Mouse (Mus musculus) CH12.LX (cell line): ENCODE data around the gene Mgp. TPM values are rescaled to one million over a fixed set of nuclear protein-coding genes. Genes with fewer than 3 reads are reported as not detected.

Source experiments
- DNase-seq: peaks from one replicate; pipeline ENCODE4 v3.0.0-alpha.2; 2013; ENCODE audit errors: extremely low read depth
- H3K27ac ChIP-seq: 2 replicates; pipeline ENCODE4 v1.5.1; 2012; ENCODE audit warnings: low read depth, mild to moderate bottlenecking, control low read depth, moderate library complexity; ENCODE audit not compliant: insufficient read depth
- H3K27me3 ChIP-seq: replicated peaks from 2 replicates; pipeline ENCODE3; 2012; ENCODE audit warnings: inconsistent platforms
- H3K36me3 ChIP-seq, 2 experiments: replicated peaks in 1 of 2; 2 replicates each; pipeline versions ENCODE3 to v1.6.1; 2012; ENCODE audit warnings: inconsistent platforms in 1 of 2, low read length in 1 of 2, mild to moderate bottlenecking in 1 of 2, mixed read lengths in 1 of 2, moderate library complexity in 1 of 2; ENCODE audit not compliant: control insufficient read depth in 1 of 2, insufficient read depth in 1 of 2
- H3K4me1 ChIP-seq, 2 experiments: 2 replicates each; pipeline ENCODE4 v1.6.1; 2012; ENCODE audit warnings: inconsistent platforms in 1 of 2, moderate library complexity in 1 of 2; ENCODE audit not compliant: insufficient read depth in 2 of 2, control insufficient read depth in 1 of 2
- H3K4me2 ChIP-seq: 2 replicates; pipeline ENCODE4 v1.6.1; 2012; ENCODE audit warnings: low read depth, mild to moderate bottlenecking, control low read depth; ENCODE audit not compliant: poor library complexity, insufficient read depth, severe bottlenecking
- H3K4me3 ChIP-seq, 3 experiments: fragments of 150-350 bp in 1 of 3; sonication (generic) in 1 of 3; replicated peaks in 1 of 3; 2 replicates each; pipeline versions ENCODE3 to v1.5.1; 2011 to 2012; ENCODE audit warnings: low read depth in 2 of 3, low read length in 2 of 3, mild to moderate bottlenecking in 2 of 3, moderate library complexity in 2 of 3, control low read depth in 1 of 3, improper control_type of control experiment in 1 of 3, inconsistent platforms in 1 of 3, mixed read lengths in 1 of 3; ENCODE audit not compliant: poor library complexity in 1 of 3
- H3K79me2 ChIP-seq: replicated peaks from 2 replicates; pipeline ENCODE4 v1.6.1; 2012; ENCODE audit warnings: mild to moderate bottlenecking, moderate library complexity; ENCODE audit not compliant: control insufficient read depth, poor library complexity, insufficient read depth, severe bottlenecking; ENCODE audit errors: extremely low read depth
- H3K9ac ChIP-seq: 2 replicates; pipeline ENCODE4 v1.6.1; 2012; ENCODE audit warnings: low read depth, mild to moderate bottlenecking, control low read depth, moderate library complexity; ENCODE audit not compliant: insufficient read depth
- H3K9me3 ChIP-seq: replicated peaks from 2 replicates; pipeline ENCODE3; 2012; ENCODE audit warnings: low read length, inconsistent platforms, mixed read lengths
- BHLHE40 ChIP-seq: IDR thresholded peaks from 2 replicates; pipeline ENCODE4 v1.6.1; 2011; ENCODE audit warnings: mild to moderate bottlenecking, low read depth, low read length, improper control_type of control experiment
- CHD2 ChIP-seq: IDR thresholded peaks from 2 replicates; pipeline ENCODE4 v1.6.1; 2011; ENCODE audit warnings: low read length, improper control_type of control experiment
- E2F4 ChIP-seq: IDR thresholded peaks from 2 replicates; pipeline ENCODE4 v1.6.1; 2011; ENCODE audit warnings: low read depth, low read length, improper control_type of control experiment; ENCODE audit not compliant: insufficient replicate concordance
- ELF1 ChIP-seq: IDR thresholded peaks from 2 replicates; pipeline ENCODE4 v1.6.1; 2014; ENCODE audit warnings: low read depth, mild to moderate bottlenecking, inconsistent platforms, low read length, improper control_type of control experiment
- EP300 ChIP-seq: IDR thresholded peaks from 2 replicates; pipeline ENCODE4 v1.6.1; 2011; ENCODE audit warnings: low read length, improper control_type of control experiment
- ETS1 ChIP-seq: conservative IDR thresholded peaks from 2 replicates; pipeline ENCODE4 v1.6.1; 2012; ENCODE audit warnings: low read depth, mild to moderate bottlenecking, inconsistent platforms, low read length, improper control_type of control experiment, moderate library complexity
- GABPA ChIP-seq: IDR thresholded peaks from 2 replicates; pipeline ENCODE4 v1.6.1; 2012; ENCODE audit warnings: low read depth, low read length, improper control_type of control experiment, inconsistent platforms; ENCODE audit not compliant: insufficient replicate concordance
- HCFC1 ChIP-seq: IDR thresholded peaks from 2 replicates; pipeline ENCODE4 v1.6.1; 2012; ENCODE audit warnings: low read depth, mild to moderate bottlenecking, inconsistent platforms, low read length, improper control_type of control experiment
- IRF4 ChIP-seq: IDR thresholded peaks from 2 replicates; pipeline ENCODE4 v1.6.1; 2014; ENCODE audit warnings: low read depth, mild to moderate bottlenecking, inconsistent platforms, low read length, improper control_type of control experiment
- JUN ChIP-seq: IDR thresholded peaks from 2 replicates; pipeline ENCODE4 v1.6.1; 2011; ENCODE audit warnings: low read depth, mild to moderate bottlenecking, low read length, improper control_type of control experiment, moderate library complexity; ENCODE audit not compliant: insufficient read depth
- MYC ChIP-seq: IDR thresholded peaks from 2 replicates; pipeline ENCODE4 v1.6.1; 2011; ENCODE audit warnings: low read depth, mild to moderate bottlenecking, improper control_type of control experiment, low read length
- PAX5 ChIP-seq: IDR thresholded peaks from 2 replicates; pipeline ENCODE4 v1.6.1; 2012; ENCODE audit warnings: low read length, inconsistent platforms, mixed read lengths
- RCOR1 ChIP-seq: conservative IDR thresholded peaks from 2 replicates; pipeline ENCODE4 v1.6.1; 2012; ENCODE audit warnings: low read depth, mild to moderate bottlenecking, inconsistent platforms, low read length, improper control_type of control experiment
- SIN3A ChIP-seq: IDR thresholded peaks from 2 replicates; pipeline ENCODE4 v1.6.1; 2012; ENCODE audit warnings: low read length, improper control_type of control experiment, inconsistent platforms
- TCF12 ChIP-seq: IDR thresholded peaks from 2 replicates; pipeline ENCODE4 v1.6.1; 2014; ENCODE audit warnings: low read depth, mild to moderate bottlenecking, inconsistent platforms, low read length, improper control_type of control experiment
- UBTF ChIP-seq: IDR thresholded peaks from 2 replicates; pipeline ENCODE4 v1.6.1; 2012; ENCODE audit warnings: low read depth, mild to moderate bottlenecking, inconsistent platforms, low read length, improper control_type of control experiment, moderate library complexity
- USF1 ChIP-seq: IDR thresholded peaks from 2 replicates; pipeline ENCODE4 v1.6.1; 2014; ENCODE audit warnings: low read depth, mild to moderate bottlenecking, inconsistent platforms, low read length, improper control_type of control experiment
- USF2 ChIP-seq: conservative IDR thresholded peaks from 2 replicates; pipeline ENCODE4 v1.6.1; 2011; ENCODE audit warnings: low read depth, low read length, improper control_type of control experiment
- ZC3H11A ChIP-seq: IDR thresholded peaks from 2 replicates; pipeline ENCODE4 v1.6.1; 2012; ENCODE audit warnings: low read depth, mild to moderate bottlenecking, inconsistent platforms, low read length, improper control_type of control experiment
- ZKSCAN1 ChIP-seq: IDR thresholded peaks from 2 replicates; pipeline ENCODE4 v1.6.1; 2012; ENCODE audit warnings: low read depth, inconsistent platforms, low read length, improper control_type of control experiment, borderline replicate concordance
- ZNF384 ChIP-seq: IDR thresholded peaks from 2 replicates; pipeline ENCODE4 v1.6.1; 2012; ENCODE audit warnings: low read depth, low read length, improper control_type of control experiment, inconsistent platforms
- dilution Hi-C: fragments of 300-500 bp; cut with MboI; formaldehyde crosslinking; loops from 2 replicates; pipeline ENCODE4 v1.14.3; 2020; ENCODE audit warnings: low sequenced_read_pairs; ENCODE audit not compliant: extremely low pct_unique_long_range_greater_than_20kb, extremely low pct_ligation_motif_present
- in situ Hi-C: fragments of 300-500 bp; cut with MboI; formaldehyde crosslinking; loops from 3 replicates; pipeline ENCODE4 v1.14.3; 2019; ENCODE audit warnings: low sequenced_read_pairs, low pct_ligation_motif_present, low pct_unique_long_range_greater_than_20kb, mixed read lengths
- polyA plus RNA-seq: library from polyadenylated mRNA; unstranded; fragments of >175 nt; gene quantifications from 2 replicates; pipeline ENCODE4 v1.2.1, GENCODE M21; 2012; ENCODE audit warnings: low read depth; ENCODE audit not compliant: insufficient read length
- total RNA-seq, 2 experiments: library from RNA; depleted of rRNA; stranded (reverse); fragments of 300-350 nt in 1 of 2; fragments of >200 nt in 1 of 2; gene quantifications; 2 replicates each; pipeline ENCODE4 v1.2.3; 2012 to 2014

Mgp gene
- total and polyA plus RNA-seq, 3 experiments: not detected

GRCm38 (mm10) chr6:136855183-136855582, 20.4 kb downstream of the Mgp start:
- peaks cover 34 to 59% of the 10 kb centered on the region in 2 experiments for H3K4me1 ChIP-seq
- H3K9ac ChIP-seq: no peak overlapping the region
- in situ Hi-C loops: loop anchor here (5.0 kb wide), 1 partner anchor 132 kb away; no protein-coding TSS in a partner anchor

GRCm38 (mm10) chr6:136854361-136854781, 21.3 kb downstream of the Mgp start:
- peak; percentile 20 for DNase-seq
- H3K4me2 ChIP-seq: peak overlapping the region; percentile 68

More at GRCm38 (mm10) chr6:136855183-136855582, 20.4 kb downstream of the Mgp start:
- H3K4me3 ChIP-seq: no peak overlapping the region
- TF ChIP-seq EP300 (peak; percentile 38), ETS1 (0 out of 2 replicates have a peak, but pooled peaks have one; percentile 14), ZKSCAN1 (no peak), BHLHE40 (peak; percentile 52)
- TF ChIP-seq, all 38 proteins: peak for 3
- Histone ChIP-seq H3K27me3 (no peaks in the 10 kb centered on the region), H3K4me2 (peak overlapping the region; percentile 68; the same call in 1 of the 2 replicates), H3K27ac (peak overlapping the region; percentile 51; the same call in 1 of the 2 replicates), H3K79me2 (no peaks in the 10 kb centered on the region), H3K9me3 (no peaks in the 10 kb centered on the region), H3K36me3 (peaks cover 14 to 41% of the 10 kb centered on the region in 2 experiments)
- DNase-seq: peak; percentile 51
- dilution Hi-C loops: loop anchor here (25.0 kb wide), 1 partner anchor 132 kb away; no protein-coding TSS in a partner anchor

GRCm38 (mm10) chr6:136852762-136853161, 22.9 kb downstream of the Mgp start:
- H3K9ac ChIP-seq: no peak overlapping the region
- no peak overlapping the region for H3K4me2 ChIP-seq
- no peak overlapping the region for H3K4me3 ChIP-seq
- no peaks in the 10 kb centered on the region for H3K27me3 ChIP-seq
- H3K36me3 ChIP-seq: peaks cover 14 to 46% of the 10 kb centered on the region in 2 experiments
- H3K79me2 ChIP-seq: no peaks in the 10 kb centered on the region
- dilution Hi-C loops (loop anchor here (25.0 kb wide), 1 partner anchor 135 kb away; no protein-coding TSS in a partner anchor), in situ Hi-C loops (no loop called here)
- DNase-seq: no peak
- no peaks in the 10 kb centered on the region for H3K9me3 ChIP-seq
- TF ChIP-seq EP300 (no peak), USF1 (no peak), UBTF (no peak), HCFC1 (no peak), ZNF384 (no peak), IRF4 (no peak), SIN3A (no peak), CHD2 (no peak), GABPA (no peak), USF2 (no peak), E2F4 (no peak)
- H3K4me1 ChIP-seq: peaks cover 34 to 77% of the 10 kb centered on the region in 2 experiments
- H3K27ac ChIP-seq: no peak overlapping the region

More at GRCm38 (mm10) chr6:136854361-136854781, 21.3 kb downstream of the Mgp start:
- Histone ChIP-seq H3K79me2 (no peaks in the 10 kb centered on the region), H3K27ac (peak overlapping the region; percentile 51), H3K9ac (no peak overlapping the region), H3K4me3 (peak overlapping the region in 1 of 3 experiments; percentile 21), H3K4me1 (peaks cover 34 to 67% of the 10 kb centered on the region in 2 experiments), H3K9me3 (no peaks in the 10 kb centered on the region), H3K36me3 (peaks cover 14 to 38% of the 10 kb centered on the region in 2 experiments), H3K27me3 (no peaks in the 10 kb centered on the region)
- in situ Hi-C loops: no loop called here
- dilution Hi-C loops: loop anchor here (25.0 kb wide), 1 partner anchor 133 kb away; no protein-coding TSS in a partner anchor
- no peak for TF ChIP-seq ZNF384
- TF ChIP-seq BHLHE40: no peak
- TF ChIP-seq JUN: no peak
- TF ChIP-seq PAX5: no peak
- TF ChIP-seq MYC: 0 out of 2 replicates have a peak, but pooled peaks have one; percentile 2
- 0 out of 2 replicates have a peak, but pooled peaks have one; percentile 23 for TF ChIP-seq RCOR1
- 0 out of 2 replicates have a peak, but pooled peaks have one; percentile 24 for TF ChIP-seq TCF12
- no peak for TF ChIP-seq ZC3H11A
- TF ChIP-seq ELF1: no peak
- no peak for TF ChIP-seq ZKSCAN1
